Mouse (Mus musculus): ENCODE data around the gene Rftn2.

Gene Rftn2

GRCm38 (mm10) chr1:55226011-55226857, at the start of gene Rftn2:
Rftn2 (minus strand) TSS chr1:55226782.
- no peak for DNase-seq (ENCODE audit: low read depth, low spot score)

GRCm38 (mm10) chr1:55265447-55265846, 38.9 kb upstream of the Rftn2 start:
- no peak for DNase-seq (ENCODE audit: low read depth, low spot score)

- DNase-seq (ENCODE audit: low read depth, low spot score): no peak
Observed at GRCm38 (mm10) chr1:55264385-55264784, 37.8 kb upstream of the Rftn2 start.

GRCm38 (mm10) chr1:55246374-55246773, 19.8 kb upstream of the Rftn2 start:
- no peak for DNase-seq (ENCODE audit: low read depth, low spot score)

GRCm38 (mm10) chr1:55239237-55239636, 12.7 kb upstream of the Rftn2 start:
- peak; percentile 45 for DNase-seq (ENCODE audit: low read depth, low spot score)

- no peak for DNase-seq (ENCODE audit: low read depth, low spot score)
Observed at GRCm38 (mm10) chr1:55238496-55238895, 11.9 kb upstream of the Rftn2 start.

- DNase-seq (ENCODE audit: low read depth, low spot score): peak; percentile 11
Observed at GRCm38 (mm10) chr1:55237643-55238161, 11.1 kb upstream of the Rftn2 start.

- DNase-seq (ENCODE audit: low read depth, low spot score): peak; percentile 90
Observed at GRCm38 (mm10) chr1:55236890-55237642, 10.5 kb upstream of the Rftn2 start, which contains the start of gene Mars2. Mars2 (plus strand) TSS chr1:55237177.

GRCm38 (mm10) chr1:55236487-55236886, 9.9 kb upstream of the Rftn2 start:
- no peak for DNase-seq (ENCODE audit: low read depth, low spot score)

GRCm38 (mm10) chr1:55234910-55235520, 8.4 kb upstream of the Rftn2 start:
- DNase-seq (ENCODE audit: low read depth, low spot score): no peak

GRCm38 (mm10) chr1:55228256-55228884, 1.8 kb upstream of the Rftn2 start:
- DNase-seq (ENCODE audit: low read depth, low spot score): no peak

GRCm38 (mm10) chr1:55227376-55227775, 794 bp upstream of the Rftn2 start:
- no peak for DNase-seq (ENCODE audit: low read depth, low spot score)

GRCm38 (mm10) chr1:55225398-55225797, 1.2 kb downstream of the Rftn2 start:
- DNase-seq (ENCODE audit: low read depth, low spot score): no peak

GRCm38 (mm10) chr1:55224111-55224510, 2.5 kb downstream of the Rftn2 start:
- DNase-seq (ENCODE audit: low read depth, low spot score): no peak

GRCm38 (mm10) chr1:55223026-55223425, 3.6 kb downstream of the Rftn2 start:
- no peak for DNase-seq (ENCODE audit: low read depth, low spot score)

- DNase-seq (ENCODE audit: low read depth, low spot score): no peak
Observed at GRCm38 (mm10) chr1:55221352-55221751, 5.2 kb downstream of the Rftn2 start.

- no peak for DNase-seq (ENCODE audit: low read depth, low spot score)
Observed at GRCm38 (mm10) chr1:55217191-55217590, 9.4 kb downstream of the Rftn2 start.

GRCm38 (mm10) chr1:55215185-55215813, 11.3 kb downstream of the Rftn2 start:
- DNase-seq (ENCODE audit: low read depth, low spot score): no peak

GRCm38 (mm10) chr1:55213936-55214335, 12.6 kb downstream of the Rftn2 start:
- DNase-seq (ENCODE audit: low read depth, low spot score): no peak

GRCm38 (mm10) chr1:55213475-55213874, 13.1 kb downstream of the Rftn2 start:
- no peak for DNase-seq (ENCODE audit: low read depth, low spot score)

- no peak for DNase-seq (ENCODE audit: low read depth, low spot score)
Observed at GRCm38 (mm10) chr1:55212771-55213170, 13.8 kb downstream of the Rftn2 start.
